Mouse (Mus musculus) limb, embryonic 13.5 days (tissue): ENCODE measurements around the gene AI854703. TPM values are rescaled to one million over a fixed set of nuclear protein-coding genes. Genes with fewer than 3 reads are reported as not detected.

Source experiments
- ATAC-seq: fragments of 200-750 bp; cut with Nextera tagmentation; 2 replicates; pipeline ENCODE4 v1.8.0; 2017; ENCODE audit warnings: low read depth, moderate number of reproducible peaks, moderate TSS enrichment; ENCODE audit not compliant: low FRiP score
- H3K27ac ChIP-seq: fragments of 300-500 bp; sonication (generic); 2 replicates; pipeline ENCODE4 v1.5.1; 2015; ENCODE audit warnings: inconsistent platforms, mild to moderate bottlenecking, moderate library complexity
- H3K27me3 ChIP-seq: fragments of 300-500 bp; sonication (generic); 2 replicates; pipeline ENCODE4 v1.6.1; 2015; ENCODE audit warnings: mild to moderate bottlenecking, inconsistent platforms
- H3K36me3 ChIP-seq: fragments of 300-500 bp; sonication (generic); 2 replicates; pipeline ENCODE4 v1.6.1; 2015; ENCODE audit warnings: inconsistent platforms, mild to moderate bottlenecking, moderate library complexity
- H3K4me1 ChIP-seq: fragments of 300-500 bp; sonication (generic); 2 replicates; pipeline ENCODE4 v1.6.1; 2015; ENCODE audit warnings: inconsistent platforms
- H3K4me2 ChIP-seq: fragments of 300-500 bp; sonication (generic); replicated peaks from 2 replicates; pipeline ENCODE4 v1.6.1; 2015; ENCODE audit warnings: inconsistent platforms, mild to moderate bottlenecking, moderate library complexity
- H3K4me3 ChIP-seq: fragments of 300-500 bp; sonication (generic); 2 replicates; pipeline ENCODE4 v1.5.1; 2015; ENCODE audit warnings: moderate library complexity, mild to moderate bottlenecking, inconsistent platforms
- H3K9ac ChIP-seq: fragments of 300-500 bp; sonication (generic); 2 replicates; pipeline ENCODE4 v1.6.1; 2015; ENCODE audit warnings: mild to moderate bottlenecking, inconsistent platforms
- H3K9me3 ChIP-seq: fragments of 300-500 bp; sonication (generic); 2 replicates; pipeline ENCODE4 v1.6.1; 2016; ENCODE audit warnings: inconsistent platforms
- WGBS: fragments of 180-500 bp; shearing (Covaris S2); methylation state at CpG from one replicate; pipeline ENCODE4 v1.1.7; 2015; 5-methylcytosine and 5-hydroxymethylcytosine counted together
- polyA plus RNA-seq: library from polyadenylated mRNA; unstranded; fragments of >200 nt; fragmentation: Nextera tagmentation; extraction: Ambion mirVana; gene quantifications from 2 replicates; pipeline ENCODE4 v1.2.1, GENCODE M21; 2015

The AI854703 gene
- polyA plus RNA-seq, 1 experiment from 2014 or later = 0.89 TPM

GRCm38 (mm10) chr6:48674291-48675058 lies 47.9 kb downstream of the AI854703 start:
- no peaks in the 10 kb centered on the region for H3K4me1 ChIP-seq
- ATAC-seq = no peak
- no peaks in the 10 kb centered on the region for H3K36me3 ChIP-seq
- WGBS = 90% methylated on average over 9 of the region's 9 CpGs
- H3K4me3 ChIP-seq = no peak overlapping the region
- H3K27me3 ChIP-seq = no peaks in the 10 kb centered on the region
- no peak overlapping the region for H3K4me2 ChIP-seq
- no peaks in the 10 kb centered on the region for H3K9me3 ChIP-seq
- no peak overlapping the region for H3K27ac ChIP-seq
- H3K9ac ChIP-seq = no peak overlapping the region

- Histone ChIP-seq H3K9me3 (no peaks in the 10 kb centered on the region), H3K36me3 (no peaks in the 10 kb centered on the region), H3K4me3 (peak overlapping the region; percentile 22), H3K4me2 (peak overlapping the region; percentile 49), H3K4me1 (no peaks in the 10 kb centered on the region), H3K9ac (no peak overlapping the region), H3K27ac (no peak overlapping the region), H3K27me3 (no peaks in the 10 kb centered on the region)
- 48% methylated on average over 10 of the region's 10 CpGs for WGBS
- ATAC-seq = no peak
Measured at GRCm38 (mm10) chr6:48675400-48675930, 48.9 kb downstream of the AI854703 start.

- Histone ChIP-seq H3K4me2 (peak within 1 kb of the TSS; percentile 49), H3K9ac (peak within 1 kb of the TSS; percentile 13; the same call in 1 of the 2 replicates), H3K27me3 (no peaks in the 10 kb centered on the region), H3K9me3 (no peaks in the 10 kb centered on the region), H3K27ac (no peak within 1 kb of the TSS), H3K4me3 (peak within 1 kb of the TSS; percentile 22), H3K4me1 (no peaks in the 10 kb centered on the region), H3K36me3 (no peaks in the 10 kb centered on the region)
- WGBS = 34% methylated on average over 12 of the region's 13 CpGs
- ATAC-seq = no peak; the same call in 1 of the 2 replicates
Measured at GRCm38 (mm10) chr6:48675931-48676859, 49.6 kb downstream of the AI854703 start, which contains the start of gene Gimap9. Gene Gimap9 (plus strand): TSS chr6:48676129.

DNA sequence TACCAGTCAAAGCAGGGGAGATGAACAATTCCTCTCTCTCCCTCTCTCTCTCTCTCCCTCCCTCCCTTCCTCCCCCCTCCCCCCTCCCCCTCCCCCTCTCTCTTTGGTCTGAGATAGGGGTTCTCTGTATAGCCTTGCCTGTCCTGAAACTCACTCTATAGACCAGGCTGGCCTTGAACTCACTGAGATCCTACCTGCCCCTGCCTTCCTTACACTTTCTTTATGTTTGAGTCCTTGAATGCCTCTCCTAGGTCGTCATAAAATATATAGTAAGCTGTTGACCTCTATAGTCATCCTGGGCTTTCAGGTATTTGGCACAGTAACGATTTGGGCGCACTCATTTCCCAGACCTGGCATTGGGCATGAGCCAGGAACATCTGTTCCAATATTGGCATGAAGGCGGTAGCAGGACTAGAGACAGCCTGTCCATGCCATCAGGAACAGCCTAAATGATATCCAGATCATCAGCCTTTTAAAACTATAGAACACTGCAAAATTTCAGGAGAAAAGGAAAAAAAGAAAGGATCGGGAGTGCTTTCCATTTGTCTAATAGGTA lies 50.4 kb downstream of the AI854703 start:
- Histone ChIP-seq H3K4me2 (peak overlapping the region; percentile 49), H3K27ac (no peak overlapping the region), H3K27me3 (no peaks in the 10 kb centered on the region), H3K4me1 (no peaks in the 10 kb centered on the region), H3K36me3 (no peaks in the 10 kb centered on the region), H3K4me3 (no peak overlapping the region), H3K9me3 (no peaks in the 10 kb centered on the region), H3K9ac (no peak overlapping the region)
- WGBS = 77% methylated on average over 5 of the region's 5 CpGs
- ATAC-seq = no peak

GRCm38 (mm10) chr6:48677492-48678345 lies 51.2 kb downstream of the AI854703 start:
- H3K9me3 ChIP-seq = no peaks in the 10 kb centered on the region
- H3K4me2 ChIP-seq = no peak overlapping the region
- WGBS = 85% methylated on average over 17 of the region's 17 CpGs
- no peak overlapping the region for H3K4me3 ChIP-seq
- H3K9ac ChIP-seq = no peak overlapping the region
- H3K36me3 ChIP-seq = no peaks in the 10 kb centered on the region
- ATAC-seq = no peak
- no peaks in the 10 kb centered on the region for H3K27me3 ChIP-seq
- no peak overlapping the region for H3K27ac ChIP-seq
- no peaks in the 10 kb centered on the region for H3K4me1 ChIP-seq

DNA sequence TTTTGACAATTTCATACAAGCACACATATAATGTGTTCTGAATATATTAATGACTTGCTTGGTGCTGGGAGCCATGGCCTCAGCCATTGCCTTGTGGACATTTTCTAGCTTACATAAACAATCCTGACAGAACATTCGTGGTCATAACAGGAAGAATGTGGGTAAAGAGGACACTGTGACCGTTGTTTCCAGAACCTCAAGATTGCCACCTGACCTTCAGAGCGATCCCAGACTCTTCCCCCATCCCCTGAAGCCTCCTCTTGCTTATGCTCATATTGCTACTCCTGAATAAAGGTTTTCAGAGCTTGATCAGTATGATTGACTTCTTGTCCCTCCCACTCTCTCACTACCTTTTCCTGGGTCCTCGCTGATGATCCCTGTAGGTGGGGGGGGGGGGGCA lies 51.8 kb downstream of the AI854703 start:
- Histone ChIP-seq H3K27me3 (no peaks in the 10 kb centered on the region), H3K9ac (no peak overlapping the region), H3K36me3 (no peaks in the 10 kb centered on the region), H3K9me3 (no peaks in the 10 kb centered on the region), H3K4me2 (no peak overlapping the region), H3K4me1 (no peaks in the 10 kb centered on the region), H3K27ac (no peak overlapping the region), H3K4me3 (no peak overlapping the region)
- no peak for ATAC-seq
- WGBS = 81% methylated on average over 4 of the region's 4 CpGs

- H3K27me3 ChIP-seq = no peaks in the 10 kb centered on the region
- 73% methylated on average over 6 of the region's 6 CpGs for WGBS
- H3K4me2 ChIP-seq = no peak overlapping the region
- no peaks in the 10 kb centered on the region for H3K9me3 ChIP-seq
- H3K4me3 ChIP-seq = no peak overlapping the region
- H3K4me1 ChIP-seq = no peaks in the 10 kb centered on the region
- no peak for ATAC-seq
- no peak overlapping the region for H3K27ac ChIP-seq
- no peaks in the 10 kb centered on the region for H3K36me3 ChIP-seq
- no peak overlapping the region for H3K9ac ChIP-seq
Measured at GRCm38 (mm10) chr6:48679701-48680100, 53.1 kb downstream of the AI854703 start.

DNA sequence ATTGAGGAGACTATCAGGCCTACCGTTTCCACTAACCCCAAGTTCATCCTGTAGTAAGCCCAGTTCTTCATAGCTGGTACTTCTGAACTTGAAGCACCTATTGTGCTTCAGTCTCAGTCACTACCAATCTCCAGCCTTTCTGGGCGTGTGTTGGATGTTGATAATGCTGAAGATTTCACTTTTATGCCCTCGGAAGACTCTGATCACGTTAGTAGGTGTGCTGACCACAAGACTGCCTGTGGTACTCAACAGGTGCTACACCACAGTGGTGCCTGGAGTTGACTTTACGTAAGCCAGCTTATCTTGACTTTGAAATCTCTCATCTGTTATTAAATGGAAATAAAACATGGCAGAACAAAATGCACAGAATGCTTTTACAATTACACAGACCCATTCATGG lies 53.9 kb downstream of the AI854703 start:
- 74% methylated on average over 5 of the region's 5 CpGs for WGBS
- H3K4me2 ChIP-seq = no peak overlapping the region
- H3K27ac ChIP-seq = no peak overlapping the region
- no peak overlapping the region for H3K4me3 ChIP-seq
- H3K9me3 ChIP-seq = no peaks in the 10 kb centered on the region
- ATAC-seq = no peak
- H3K9ac ChIP-seq = no peak overlapping the region
- no peaks in the 10 kb centered on the region for H3K4me1 ChIP-seq
- H3K27me3 ChIP-seq = no peaks in the 10 kb centered on the region
- H3K36me3 ChIP-seq = no peaks in the 10 kb centered on the region

DNA sequence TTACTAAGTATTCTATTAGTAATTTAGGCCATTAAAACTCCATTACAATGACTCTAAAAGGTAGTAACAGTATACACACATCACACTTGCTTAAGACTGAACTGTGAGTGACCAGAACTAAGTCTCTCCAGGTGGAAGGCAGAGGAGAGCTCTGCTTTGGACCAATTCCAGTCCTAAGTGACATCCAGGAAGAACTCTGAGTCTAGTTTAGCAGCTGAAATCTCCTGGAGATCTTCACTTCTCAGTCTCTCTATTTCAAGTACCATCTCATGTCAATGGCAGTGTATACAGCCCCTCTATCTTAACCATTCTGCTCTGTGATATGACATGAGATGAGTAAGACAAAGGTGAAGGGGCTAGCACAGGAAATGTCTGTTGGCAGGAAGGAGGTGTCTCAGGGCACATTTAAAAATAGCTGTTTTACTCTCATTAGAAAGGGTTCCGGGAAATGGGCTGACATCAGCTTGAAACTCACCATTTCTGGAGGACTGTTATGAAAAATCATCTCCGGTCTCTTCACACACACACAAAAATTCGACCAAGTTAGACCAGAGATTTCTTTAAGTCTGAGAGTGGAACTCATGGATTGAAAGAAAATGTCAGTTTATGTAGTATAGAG lies 55.0 kb downstream of the AI854703 start:
- H3K4me3 ChIP-seq = no peak overlapping the region
- no peaks in the 10 kb centered on the region for H3K36me3 ChIP-seq
- no peak overlapping the region for H3K9ac ChIP-seq
- no peaks in the 10 kb centered on the region for H3K27me3 ChIP-seq
- 76% methylated on average over 3 of the region's 3 CpGs for WGBS
- no peaks in the 10 kb centered on the region for H3K4me1 ChIP-seq
- no peaks in the 10 kb centered on the region for H3K9me3 ChIP-seq
- H3K4me2 ChIP-seq = no peak overlapping the region
- ATAC-seq = no peak
- H3K27ac ChIP-seq = no peak overlapping the region

DNA sequence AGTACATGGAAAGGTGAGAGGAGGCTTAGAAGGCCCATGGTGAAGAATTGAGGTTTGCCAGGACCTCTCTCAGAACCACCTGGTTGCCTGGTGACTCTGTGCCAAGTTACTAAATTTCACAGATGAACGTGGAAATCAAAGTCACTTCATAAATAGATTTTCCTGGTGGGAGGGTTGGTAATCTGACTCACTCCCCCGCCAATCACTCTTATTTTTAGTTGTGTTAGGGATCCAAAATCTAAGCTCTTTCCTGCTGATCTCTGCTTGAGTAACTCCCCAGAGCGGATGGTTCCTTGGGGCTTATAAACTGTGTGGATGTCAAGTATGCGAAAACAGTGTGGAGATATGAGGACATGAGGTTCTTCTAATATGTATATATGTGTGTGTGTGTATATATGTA lies 55.7 kb downstream of the AI854703 start:
- no peak overlapping the region for H3K27ac ChIP-seq
- no peaks in the 10 kb centered on the region for H3K27me3 ChIP-seq
- H3K4me1 ChIP-seq = no peaks in the 10 kb centered on the region
- WGBS = 86% methylated on average over 4 of the region's 4 CpGs
- H3K9ac ChIP-seq = no peak overlapping the region
- H3K4me3 ChIP-seq = no peak overlapping the region
- H3K4me2 ChIP-seq = no peak overlapping the region
- no peaks in the 10 kb centered on the region for H3K36me3 ChIP-seq
- no peak for ATAC-seq
- H3K9me3 ChIP-seq = no peaks in the 10 kb centered on the region
